Mouse (Mus musculus) layer of hippocampus, adult 18-20 months (tissue): ENCODE data around the gene Aldh16a1. TPM values are rescaled to one million over a fixed set of nuclear protein-coding genes. Genes with fewer than 3 reads are reported as not detected.
"Not testable (repeated sequence)": the region's sequence is repeated elsewhere in the genome, so short reads cannot be mapped to it uniquely, and the experiment has no call there.

Source experiments
- DNase-seq, 2 experiments: peaks; one replicate each; pipeline ENCODE4 v3.0.0; 2022; ENCODE audit warnings: low spot score in 2 of 2
- total RNA-seq, 2 experiments: library from RNA; stranded (reverse); gene quantifications; 2 replicates each; pipeline ENCODE4 v1.2.3; 2021

The Aldh16a1 gene
- total RNA-seq, 2 experiments from 2014 or later = 11.4 to 16.3 TPM

DNA sequence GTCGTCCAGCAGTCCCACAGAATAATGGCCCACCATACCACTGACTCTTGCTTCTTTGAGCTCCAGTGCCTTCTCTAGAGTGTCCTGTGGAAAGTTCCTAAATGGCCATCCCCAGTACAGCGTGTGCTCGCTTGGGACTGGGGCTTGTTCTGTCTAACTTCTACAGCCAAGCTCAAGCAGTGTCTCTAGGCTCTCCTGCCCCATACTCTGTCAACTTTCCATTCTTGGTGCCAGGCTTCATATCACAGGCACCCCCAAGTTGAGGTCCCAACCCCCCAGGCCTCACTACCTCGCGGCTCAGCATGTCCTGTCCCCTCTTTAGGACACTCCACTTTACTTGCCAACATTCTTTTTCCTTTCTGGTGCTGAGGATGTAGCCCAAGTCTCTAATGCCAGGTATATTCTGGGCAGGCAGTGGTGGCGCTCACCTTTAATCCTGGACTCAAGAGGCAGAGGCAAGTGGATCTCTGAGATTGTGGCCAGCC is 6.0 kb upstream of the Aldh16a1 start:
- DNase-seq = no peak

DNA sequence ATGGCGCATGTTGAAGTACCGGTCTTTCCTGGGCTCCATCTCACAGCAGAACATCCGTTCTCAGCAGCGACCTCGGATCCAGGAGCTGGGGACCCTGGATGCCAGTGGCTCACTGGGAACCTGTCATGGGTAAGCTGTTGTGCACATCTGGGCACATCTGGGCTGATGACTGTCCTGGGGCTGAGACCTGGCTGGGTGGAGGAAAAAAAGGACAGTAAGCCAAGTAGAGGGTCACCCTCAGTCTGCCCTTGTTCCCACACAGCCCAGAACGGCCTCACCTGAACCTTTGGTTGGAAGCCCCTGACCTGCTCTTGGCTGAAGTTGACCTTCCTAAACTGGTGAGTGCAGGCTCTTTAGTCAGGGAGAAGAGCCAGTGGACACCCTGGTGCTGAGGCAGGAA is 4.6 kb upstream of the Aldh16a1 start:
- no peak for DNase-seq

DNA sequence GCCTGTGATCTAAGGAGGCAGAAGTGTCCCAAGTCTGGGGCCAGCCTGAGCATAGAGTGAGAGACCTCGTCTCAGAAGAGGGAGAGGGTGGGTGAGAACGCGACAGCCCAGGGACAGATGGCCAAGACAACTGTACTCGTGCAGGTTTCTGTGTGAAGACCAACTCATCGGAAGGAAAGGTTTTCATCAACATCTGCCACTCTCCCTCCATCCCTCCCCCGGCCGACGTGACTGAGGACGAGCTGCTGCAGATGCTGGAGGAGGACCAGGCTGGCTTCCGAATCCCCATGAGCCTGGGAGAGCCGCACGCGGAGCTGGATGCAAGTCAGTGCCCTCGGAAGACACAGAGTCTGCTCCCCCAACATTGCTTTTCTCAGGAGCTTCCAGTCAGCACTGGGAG is 3.1 kb upstream of the Aldh16a1 start:
- DNase-seq = no peak

DNA sequence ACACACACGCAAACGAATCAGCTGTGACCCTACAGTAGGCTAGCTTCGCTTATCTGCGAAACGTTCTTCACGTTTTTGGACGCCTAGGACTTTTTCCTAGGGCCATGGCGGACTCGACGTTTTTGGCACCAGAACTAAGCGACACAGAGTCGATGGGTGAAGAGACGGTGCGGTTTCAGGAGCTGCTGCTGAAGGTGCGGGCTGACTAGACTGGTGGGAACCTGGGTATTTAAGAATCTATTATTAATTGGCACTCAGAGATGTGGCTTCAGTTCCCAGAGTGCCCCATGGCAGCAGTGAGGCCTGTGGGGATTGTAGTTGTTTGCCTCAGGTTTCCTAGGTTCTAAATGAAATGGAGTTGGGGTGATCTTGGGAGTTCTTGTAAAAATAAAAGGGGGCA is 1.8 kb upstream of the Aldh16a1 start:
- no peak for DNase-seq

DNA sequence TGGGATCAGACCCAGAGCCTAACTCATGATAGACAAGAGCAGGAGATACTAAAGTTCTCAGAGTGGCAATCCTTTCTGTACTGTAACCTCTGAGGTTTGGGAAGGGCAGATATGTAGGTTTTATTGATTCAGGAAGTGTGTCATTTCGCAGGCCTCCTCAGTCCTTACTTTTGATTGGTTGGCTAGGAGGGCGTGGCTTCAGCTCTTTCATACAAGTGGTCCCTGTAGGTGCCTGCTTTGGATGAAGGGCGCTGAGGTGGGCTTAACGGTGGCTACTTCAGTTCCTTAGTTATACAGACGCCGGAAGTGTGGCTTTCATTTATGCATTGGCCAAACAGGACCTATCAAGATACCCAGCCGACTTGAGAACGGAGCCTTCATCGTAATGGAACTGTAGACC is 1.2 kb upstream of the Aldh16a1 start:
- no peak for DNase-seq

DNA sequence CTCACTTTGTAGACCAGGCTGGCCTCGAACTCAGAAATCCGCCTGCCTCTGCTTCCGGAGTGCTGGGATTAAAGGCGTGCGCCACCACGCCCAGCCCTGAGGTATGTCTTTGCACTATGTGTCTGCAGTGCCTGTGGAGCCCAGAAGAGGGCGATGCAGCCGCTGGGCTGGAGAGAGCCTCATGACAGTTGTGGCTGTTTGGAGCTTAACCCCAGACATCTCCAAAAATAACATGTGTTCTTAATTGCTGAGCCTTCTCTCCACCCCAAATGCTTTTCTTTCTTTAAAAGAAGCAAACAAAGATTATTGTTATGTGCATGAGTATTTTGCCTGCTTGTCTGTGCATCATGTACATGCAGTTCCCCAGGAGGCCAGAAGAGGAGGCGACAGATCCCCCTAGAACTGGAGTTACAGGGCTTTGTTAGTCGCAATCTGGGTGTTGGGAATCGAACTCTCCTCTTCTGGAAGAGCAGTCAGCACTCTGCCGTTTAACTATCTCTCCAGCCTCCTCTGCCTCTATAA is 670 bp upstream of the Aldh16a1 start:
- DNase-seq = peak in 1 of 2 experiments; percentile 60

DNA sequence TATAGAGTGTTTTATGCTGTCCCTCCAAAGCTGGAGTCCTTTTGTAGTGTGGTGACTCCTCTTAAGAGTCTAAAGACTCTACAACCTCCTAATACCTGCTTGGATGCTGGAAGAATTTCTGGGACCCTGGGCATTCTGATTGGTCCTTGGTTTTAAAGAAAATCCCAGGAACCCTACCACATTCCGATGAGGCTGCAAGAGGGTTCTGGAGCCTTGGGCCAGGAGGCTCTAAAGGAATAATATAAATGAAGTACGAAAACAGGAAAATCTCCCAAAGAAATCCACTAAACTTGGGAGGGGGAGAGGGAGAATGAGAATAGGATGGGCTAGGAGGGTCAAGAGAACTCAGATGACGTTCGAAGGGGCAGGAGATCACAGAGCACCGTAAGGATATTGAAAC is 798 bp downstream of the Aldh16a1 start:
- DNase-seq = no peak

DNA sequence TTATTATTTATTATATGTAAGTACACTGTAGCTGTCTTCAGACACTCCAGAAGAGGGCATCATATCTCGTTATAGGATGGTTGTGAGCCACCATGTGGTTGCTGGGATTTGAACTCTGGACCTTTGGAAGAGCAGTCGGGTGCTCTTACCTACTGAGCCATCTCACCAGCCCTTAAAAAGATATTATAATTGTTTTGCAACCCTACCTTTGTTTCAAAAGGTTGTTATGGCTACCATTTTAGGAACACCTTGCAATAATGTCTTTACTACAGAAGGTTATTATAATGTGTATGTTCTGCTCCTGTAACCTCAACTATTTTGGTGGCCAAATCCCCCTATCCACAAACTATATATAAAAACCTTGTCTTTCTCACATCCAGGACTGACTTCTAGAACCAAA is 1.3 kb downstream of the Aldh16a1 start:
- not testable (repeated sequence) for DNase-seq

DNA sequence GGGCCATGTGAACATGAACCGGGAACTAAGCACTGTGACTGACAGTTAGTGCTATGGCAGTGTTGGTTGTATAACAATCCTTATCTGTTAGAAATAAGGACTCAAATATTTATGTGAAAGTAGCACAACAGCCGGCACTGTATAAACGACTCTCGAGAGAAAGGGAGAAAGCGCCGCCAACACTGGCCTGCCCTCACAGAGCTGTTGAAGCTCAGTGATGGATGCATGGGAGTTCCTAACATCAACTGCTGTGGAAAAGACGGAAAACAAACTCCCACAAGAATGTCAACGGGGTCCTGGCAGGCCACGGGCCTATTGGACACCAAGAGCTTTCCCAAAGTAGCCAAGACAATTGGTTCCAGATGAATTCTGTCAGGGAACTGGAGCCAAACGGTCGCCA is 3.1 kb downstream of the Aldh16a1 start:
- no peak for DNase-seq

DNA sequence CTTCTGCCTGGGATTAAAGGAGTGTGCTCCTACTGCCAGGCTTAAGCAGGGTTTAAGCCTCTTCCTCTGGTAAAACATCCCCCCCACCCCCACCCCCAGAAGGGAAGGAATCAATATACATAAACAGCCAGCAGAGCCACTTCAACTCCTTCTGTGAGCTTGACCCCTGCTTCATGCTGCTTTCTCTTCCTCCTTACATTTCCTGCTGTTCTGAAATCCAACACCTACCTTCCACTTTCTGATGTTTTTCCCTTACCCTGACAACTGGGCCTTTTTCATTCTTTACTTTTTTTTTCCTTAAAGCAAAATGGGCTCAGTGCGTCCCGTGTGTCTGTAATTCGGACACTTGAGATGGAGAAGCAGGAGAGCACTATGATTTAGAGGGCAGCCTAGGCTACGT is 4.1 kb downstream of the Aldh16a1 start:
- no peak for DNase-seq

DNA sequence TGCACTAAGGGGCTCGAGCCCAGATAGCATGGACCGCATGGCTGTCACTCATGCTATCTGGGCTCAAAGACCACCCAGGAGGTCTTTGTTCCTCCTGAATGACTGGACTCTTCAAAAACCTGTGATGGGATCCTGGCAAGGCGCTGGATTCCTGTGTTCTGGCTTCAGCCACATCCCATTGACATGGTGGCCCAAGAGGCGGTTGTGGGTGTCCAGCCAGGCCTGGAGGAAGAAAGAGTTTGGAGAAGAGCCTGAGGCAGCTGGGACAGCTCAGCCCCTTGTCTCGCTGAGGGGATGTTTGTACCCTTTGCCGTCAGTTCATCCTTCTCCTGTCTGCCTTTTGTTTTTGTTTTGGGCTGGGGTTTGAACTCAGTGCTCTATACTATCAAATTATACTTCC is 4.8 kb downstream of the Aldh16a1 start:
- DNase-seq = no peak

DNA sequence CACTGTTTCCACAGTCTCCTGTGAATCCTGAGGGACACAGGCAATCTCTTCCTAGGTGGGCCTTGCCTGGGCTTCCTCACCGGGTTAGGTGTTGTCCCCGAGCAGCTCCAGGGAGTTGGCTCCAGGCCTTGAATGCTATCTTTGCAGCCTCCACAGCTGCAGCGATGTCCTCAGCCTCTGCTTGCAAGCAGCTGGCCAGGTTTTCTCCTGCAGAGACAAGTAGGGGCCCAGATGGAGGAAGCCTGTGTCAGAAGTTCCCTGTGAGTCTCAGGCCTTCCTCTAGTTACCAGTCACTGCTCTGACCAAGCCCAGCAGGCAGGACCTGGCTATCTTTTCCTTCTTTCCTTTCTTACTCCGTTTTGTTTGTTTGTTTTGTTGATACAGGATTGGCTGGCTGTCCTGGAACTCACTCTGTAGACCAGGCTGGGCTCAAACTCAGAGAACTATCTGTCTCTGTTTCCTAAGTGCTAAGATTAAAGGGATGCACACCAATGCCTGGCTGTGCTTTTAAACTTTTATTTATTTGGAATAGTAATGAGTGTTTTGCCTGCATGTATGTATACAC is 5.8 kb downstream of the Aldh16a1 start:
- DNase-seq = no peak

DNA sequence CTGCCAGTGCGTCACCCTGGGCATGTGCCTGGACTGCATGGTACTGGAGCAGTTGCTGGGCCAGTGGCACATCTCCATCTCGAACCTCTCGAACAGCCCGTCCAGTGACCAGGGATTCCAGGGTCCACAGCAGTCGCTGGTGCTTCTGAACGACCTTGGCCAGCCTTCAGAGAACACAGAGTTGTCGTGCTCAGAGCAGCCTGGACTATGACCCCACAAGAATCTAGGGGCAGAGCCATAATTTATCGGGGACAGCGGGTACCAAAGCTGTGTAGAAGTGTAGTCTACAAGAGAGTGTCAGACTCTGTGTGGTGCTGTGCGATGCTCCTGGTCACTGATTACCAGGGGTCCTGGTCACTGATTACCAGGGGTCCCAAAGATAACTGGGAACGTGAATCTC is 6.5 kb downstream of the Aldh16a1 start:
- no peak for DNase-seq

DNA sequence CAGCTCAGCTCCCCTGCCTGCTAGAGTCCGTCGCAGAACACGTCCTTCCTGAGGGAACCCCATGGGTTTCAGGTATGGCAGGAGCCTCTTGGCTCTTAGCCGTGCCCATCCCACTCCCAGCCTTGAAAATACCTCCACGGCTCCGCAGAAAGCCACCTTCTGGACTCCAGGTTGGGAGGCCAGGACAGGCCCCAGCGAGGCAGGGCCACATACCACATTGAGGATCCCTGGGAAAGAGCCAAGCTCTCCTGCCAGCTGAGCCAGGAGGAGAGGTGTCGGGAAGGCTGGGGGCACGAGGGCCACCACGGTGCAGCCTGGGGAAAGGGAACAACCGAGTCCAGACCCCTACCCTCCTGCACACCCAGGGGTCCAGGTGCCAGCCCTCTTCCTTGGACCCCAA is 7.1 kb downstream of the Aldh16a1 start:
- DNase-seq = no peak

DNA sequence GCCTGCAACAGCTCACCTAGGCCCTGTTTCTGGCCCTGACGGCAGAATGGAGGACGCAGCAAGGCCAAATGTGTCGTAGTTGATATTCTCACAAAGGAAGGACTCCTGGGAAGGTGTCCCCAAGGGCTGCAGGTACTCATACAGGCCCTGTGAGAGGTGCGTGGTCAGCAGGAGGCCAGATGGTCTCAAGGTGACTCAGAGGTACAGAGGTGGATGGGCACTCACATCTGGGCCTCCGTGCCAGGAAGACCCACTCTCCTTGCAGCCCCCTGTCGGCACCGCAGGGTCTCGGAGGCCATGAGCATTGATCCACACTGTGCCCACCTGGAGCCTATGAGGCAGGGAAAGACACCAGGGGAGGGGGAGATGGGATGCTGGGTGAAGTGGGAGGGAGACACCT is 8.9 kb downstream of the Aldh16a1 start:
- DNase-seq = no peak

DNA sequence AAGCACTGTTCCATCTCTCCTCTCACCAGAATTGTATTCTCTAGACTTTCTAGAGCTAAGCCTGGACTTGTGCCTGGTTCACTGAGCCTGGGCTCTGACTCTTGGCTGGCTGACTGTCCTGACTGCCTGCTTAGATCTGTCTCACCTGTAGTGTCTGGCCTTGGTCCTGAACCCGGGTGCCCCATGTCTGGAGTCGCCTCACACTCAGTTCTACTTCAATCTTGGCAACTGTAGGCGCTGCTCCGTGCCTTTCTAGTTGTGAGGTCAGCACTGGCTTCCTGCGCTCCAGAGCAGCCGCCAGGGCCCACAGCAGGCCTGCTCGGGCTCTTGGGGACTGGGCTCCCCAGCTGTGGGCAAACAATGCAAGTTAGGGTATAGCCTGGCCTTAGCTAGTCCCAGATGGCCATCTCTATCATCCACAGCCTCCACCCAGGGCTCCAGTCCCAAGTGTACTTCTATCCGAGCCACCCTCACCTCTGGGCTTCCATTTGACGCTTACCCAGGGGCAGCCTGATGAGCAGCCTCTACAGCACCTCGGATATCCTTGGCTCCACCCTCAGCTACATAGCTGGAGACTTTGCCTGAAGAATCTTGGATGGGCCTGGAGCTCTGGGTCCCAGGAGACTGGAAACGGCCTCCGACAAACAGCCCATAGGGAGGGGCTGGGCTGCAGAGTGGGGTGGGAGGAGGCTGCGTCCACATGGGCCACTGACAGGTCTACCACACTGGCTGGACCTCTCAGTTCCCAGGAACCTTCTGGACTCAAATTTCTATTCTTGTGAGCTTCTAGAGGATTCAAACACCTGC is 9.8 kb downstream of the Aldh16a1 start:
- no peak for DNase-seq

DNA sequence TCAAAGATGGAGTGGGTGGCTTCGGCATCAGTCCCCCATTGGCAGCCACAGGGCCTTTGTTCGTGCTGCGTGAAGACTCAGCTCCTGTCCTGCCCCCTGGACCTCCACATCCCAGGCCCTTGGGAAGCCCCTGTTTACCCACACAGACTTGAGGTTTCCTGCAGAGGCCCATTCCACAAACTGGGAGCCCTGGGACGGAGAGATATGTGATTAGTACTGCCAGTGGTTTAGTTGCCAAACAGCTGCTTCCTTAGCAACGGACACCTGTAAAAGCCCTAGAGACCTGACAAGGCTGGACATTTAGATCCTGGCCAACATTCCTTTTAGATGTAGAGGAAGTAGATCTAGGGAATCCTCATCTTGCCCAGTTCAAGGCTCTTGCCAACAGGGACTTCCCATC is 12.5 kb downstream of the Aldh16a1 start:
- DNase-seq = no peak

DNA sequence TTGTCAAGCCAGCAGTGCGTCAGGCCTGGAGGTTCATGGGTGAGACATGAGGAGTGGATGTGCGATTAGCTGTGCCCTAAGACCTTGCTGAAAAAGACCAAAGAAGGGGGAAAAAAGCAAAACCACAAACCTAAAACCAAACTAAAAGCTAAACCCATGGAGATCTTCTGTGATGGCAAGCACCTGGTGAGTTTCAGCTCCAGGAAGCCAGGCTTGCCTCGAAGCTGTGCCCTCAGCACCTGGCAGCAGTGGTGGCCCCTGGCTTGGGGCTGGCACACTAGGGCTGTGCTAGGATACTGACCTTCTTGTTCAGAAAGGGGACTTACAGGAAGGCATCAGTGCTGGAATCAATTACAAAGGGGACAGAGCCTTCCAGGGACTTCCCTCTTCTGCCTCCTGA is 13.1 kb downstream of the Aldh16a1 start:
- DNase-seq = no peak

DNA sequence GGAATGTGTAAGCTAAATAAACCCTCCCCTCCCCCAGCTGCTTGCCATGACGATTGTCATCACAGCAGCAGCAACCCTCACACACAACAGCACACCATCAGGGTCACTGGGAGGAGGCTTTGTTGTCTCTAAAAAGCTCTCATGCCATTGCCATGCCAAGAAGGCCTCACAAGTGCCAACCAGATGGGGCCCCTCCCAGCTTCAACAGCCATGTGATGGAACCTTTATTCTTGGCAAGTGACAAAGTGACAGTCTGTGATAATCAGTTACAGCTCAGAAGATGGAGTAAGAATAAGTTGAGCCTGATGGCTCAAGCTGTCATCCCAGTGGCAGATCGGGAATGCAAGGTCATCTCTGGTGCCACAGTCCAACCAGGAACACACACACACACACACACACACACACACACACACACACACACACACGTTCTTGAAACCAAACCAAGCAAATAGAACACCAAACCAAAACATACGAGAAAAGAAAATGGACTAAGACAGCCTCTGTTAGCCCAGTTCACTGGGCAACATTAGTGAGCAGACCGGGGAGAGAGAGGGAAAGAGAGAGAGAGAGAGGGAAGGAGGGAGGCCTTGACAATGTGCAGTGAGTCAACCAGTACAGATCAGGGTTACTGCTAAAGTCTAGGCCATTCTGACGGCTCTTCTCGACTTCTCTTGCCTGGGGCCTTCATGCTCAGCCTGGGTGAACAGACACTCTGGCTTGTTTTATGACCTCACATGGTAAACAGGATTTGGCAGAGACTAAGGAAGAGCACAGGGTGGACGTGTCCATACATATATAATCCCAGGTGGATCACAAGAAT is 14.3 kb downstream of the Aldh16a1 start:
- no peak for DNase-seq

DNA sequence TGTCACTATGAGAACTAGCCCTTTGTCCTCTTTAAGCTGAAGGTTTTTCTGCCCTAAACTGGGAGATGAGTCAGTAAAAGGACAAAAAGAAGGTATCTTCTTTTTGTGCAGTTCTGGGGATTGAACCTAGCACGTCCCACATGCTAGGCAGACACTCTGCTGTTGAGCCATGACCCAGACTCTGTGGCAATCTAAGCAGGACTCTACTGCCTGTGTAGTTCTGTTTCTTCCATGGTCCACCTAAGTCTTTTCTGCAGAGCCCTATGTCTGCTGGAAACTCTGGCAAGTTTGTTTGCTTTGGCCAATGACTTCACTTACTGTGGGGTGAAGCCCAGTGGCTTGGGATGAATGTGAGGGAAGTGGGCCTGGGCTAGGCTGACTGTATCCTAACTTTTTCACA is 16.0 kb downstream of the Aldh16a1 start:
- no peak for DNase-seq

DNA sequence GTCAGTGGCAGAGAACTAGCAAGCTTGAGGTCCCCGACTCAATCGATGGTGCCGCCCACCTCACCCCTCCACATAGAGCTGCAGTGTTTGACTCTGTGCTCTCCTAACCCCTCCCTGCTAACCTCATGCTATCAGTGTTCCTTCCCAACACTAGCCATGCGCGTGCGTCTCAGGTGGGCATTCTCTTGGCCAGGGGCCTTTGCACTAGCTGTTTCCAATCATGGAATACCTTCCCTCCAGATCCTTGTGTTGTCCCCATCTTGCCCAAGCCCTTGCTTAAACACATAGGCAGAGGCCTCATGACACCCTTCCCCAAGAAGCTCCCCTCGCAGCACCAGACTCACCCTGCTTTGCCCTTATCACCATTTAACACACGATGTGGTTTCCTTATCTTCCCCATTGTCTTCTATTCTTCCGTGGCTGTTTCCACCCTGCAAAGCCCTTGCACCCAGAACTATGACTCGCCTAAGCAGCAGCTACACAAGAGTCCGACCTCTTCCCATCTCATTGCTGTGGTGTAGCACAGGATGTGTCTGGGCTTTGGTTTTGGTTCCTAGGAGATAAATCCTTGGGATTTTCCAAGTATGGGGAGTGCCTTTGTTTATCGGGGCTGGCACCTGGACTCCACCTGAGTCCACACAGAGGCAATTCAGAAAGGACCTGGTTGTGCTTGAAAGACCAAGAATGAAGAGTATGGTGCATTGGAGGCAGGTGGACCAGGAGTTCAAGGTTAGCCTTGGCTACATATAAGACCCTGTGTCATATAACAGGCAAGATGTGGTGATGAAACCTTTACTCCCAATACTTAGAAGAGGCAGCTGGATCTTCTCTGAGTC is 17.0 kb downstream of the Aldh16a1 start:
- no peak for DNase-seq
